Mouse (Mus musculus): Measurements from ENCODE around the gene Aldh3a1.
"Not testable (repeated sequence)": the region's sequence is repeated elsewhere in the genome, so short reads cannot be mapped to it uniquely, and the experiment has no call there.

Gene Aldh3a1

DNA sequence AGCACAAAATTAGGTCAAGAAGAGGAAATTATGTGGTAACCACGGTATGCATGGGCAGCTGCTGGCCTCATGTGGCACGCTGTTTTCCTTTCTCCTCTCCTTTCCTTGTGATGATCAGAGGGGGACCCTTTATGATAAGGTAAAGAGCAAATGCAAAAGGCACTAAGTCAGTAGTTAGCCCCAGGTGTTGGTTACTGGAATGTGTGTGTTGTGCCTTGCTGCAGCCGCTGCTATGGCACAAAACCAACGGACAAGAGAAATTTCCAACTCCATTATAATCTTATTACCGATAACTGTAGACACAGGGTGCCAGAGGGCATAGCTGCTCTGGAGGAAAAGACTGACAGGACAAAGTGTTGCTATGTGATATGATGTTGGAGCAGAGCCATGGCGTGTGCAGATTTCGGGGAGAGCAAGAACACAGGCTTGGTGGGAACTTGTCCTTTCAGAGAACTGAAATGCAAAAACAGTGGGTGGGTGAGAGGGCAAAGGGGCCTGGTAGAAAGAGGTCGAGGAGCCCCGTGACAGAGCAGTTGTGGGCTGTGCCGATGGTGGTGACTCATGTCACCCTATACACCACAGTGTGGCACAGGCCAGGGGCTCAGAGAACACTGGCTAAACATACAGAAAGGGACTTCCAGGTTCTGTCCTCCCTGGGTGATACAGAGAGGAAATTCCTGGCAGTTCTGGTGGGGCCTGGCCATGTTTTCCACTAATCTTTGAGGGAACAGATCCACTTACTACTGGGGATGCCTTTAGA is at the start of gene Aldh3a1:
TSS of gene Aldh3a1 (plus strand) at position 51 of the 760 bp plus-strand sequence.
- no peak for DNase-seq

DNA sequence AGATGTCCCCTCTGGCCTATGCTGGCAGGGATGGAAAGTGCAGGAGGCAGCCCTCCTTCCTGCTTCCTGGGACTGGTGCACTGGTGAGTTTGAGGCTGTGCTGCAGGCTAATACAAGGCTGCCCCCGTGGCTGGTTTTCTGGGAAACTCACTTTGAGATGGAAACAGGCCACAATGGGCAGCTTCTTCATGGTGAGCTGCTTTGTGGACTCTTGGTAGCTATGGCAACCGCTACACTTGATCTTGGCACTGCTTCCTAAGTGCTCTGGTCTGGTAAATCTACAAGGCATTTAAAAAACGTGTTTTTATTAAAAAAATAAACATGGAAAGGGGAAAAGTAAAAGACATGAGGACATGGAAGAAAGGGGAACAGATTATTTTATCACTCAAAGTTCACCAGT is 49.2 kb upstream of the Aldh3a1 start:
- no peak for DNase-seq

DNA sequence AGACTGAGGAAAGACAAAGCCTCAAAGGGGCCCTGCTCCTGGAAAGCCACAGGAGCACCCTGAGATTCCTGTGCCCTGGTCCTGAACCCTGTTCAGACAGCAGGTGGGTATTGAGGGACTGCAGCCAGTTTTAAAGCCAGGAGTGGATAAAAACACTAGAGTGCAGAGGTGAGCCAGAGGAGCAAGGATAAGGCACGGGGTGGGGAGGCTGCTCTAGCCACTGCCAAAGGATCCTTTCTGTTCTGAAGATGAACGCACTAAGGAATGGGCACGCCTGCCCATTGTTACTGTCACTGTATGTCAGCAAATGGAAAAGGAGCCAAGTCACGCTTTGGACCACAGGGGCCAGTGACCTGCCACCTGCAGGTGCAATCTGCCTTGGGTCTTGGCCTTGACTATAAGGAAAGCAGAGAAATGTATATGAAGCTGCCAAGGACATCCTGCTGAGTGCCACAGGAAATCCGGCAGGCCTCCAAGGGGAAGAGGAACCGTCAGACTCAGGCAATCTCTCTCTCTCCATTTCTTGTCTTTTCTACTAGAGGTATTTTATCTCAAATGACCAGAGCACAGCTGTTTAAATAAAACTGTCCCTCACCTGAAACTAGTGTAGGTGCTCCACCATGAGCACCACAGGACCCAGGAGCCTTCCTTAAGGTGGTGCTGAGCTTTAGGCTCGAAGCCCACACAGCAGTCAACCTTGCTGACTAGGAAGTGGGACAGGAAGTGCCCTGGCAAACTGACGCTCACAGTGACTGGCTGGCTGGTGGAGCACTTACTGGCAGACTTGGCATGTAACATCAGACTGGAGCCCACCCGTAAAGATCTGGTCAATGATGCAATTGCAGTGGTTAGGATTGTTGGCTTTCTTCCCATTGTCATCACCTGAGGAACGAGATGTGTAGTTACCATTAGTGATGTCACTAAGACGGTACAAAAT is 47.3 kb upstream of the Aldh3a1 start:
- peak; percentile 53 to 70 for DNase-seq

DNA sequence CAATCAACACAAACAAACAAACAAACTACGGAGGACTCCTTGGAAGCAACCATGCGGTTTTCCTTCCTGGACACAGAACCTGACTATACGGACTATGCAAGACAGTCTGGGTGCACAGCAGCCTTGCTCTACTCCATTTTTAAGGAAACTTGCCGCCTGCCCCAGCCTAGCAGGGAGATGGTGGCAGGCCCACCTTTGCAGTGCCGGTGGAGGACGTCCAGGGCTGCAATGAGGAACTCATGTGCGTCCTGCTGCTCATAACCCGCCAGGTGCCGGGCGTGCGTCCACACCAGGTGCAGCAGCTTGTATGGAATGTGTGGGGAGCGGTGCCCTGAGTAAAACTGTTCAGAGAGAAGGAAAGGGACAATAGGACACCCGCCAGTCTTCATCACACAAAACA is 46.2 kb upstream of the Aldh3a1 start:
- DNase-seq, result no peak

DNA sequence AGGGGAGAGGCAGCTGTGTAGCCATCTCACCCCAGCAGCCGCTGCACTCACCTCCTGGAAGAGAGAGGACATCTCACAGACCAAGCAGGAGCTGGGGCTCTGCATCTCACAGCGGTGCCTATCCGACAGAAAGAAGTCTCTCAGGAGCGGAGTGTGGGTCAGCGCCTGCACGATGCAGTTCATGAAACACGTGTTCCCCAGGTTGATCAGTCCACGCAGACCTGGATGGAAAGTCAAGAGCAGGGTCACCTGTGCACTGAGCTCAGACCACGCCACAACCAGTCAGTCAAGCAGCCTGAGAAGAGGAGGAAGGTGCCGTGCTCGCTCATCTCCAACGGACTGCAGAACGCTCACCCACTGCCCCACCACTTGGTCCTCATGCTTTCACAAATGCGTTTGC is 44.6 kb upstream of the Aldh3a1 start:
- no peak for DNase-seq

DNA sequence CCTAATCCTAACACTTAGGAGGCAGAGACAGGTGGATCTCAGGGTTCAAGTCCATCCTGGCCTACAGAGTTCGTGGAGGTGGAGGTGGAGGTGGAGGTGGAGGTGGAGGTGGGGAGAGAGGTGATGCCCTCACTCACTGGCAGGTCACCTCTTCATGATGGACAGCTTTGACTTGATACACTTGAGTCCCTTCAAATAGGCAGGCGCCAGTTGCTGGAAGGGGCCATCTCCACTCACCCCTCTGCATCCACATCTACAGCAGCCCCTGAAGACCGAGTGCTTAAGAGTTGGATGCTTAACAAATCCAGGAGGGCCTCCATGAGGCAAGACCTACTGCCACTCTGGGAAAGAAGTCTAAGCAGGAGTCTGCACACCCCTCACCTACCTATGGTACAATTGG is 44.0 kb upstream of the Aldh3a1 start:
- no peak for DNase-seq

DNA sequence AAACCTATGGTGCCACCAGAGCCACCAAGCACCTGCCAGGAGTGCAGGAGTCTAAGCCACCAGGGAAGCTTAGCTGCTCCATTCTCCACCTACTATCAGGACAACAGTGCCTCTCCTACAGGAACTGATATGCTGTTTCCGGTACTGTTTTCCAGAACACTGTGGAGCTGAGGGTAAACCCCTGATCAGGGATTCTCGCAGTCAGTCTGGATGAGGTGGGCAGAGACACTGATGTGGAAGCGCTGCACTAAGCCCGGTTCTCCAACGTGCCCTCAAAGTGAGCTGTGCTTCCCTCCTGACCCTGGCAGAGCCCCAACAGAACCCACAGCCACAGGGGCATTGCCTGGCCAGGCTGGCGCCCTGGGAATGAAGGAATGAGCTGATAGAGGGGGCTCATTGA is 43.0 kb upstream of the Aldh3a1 start:
- DNase-seq, result no peak

DNA sequence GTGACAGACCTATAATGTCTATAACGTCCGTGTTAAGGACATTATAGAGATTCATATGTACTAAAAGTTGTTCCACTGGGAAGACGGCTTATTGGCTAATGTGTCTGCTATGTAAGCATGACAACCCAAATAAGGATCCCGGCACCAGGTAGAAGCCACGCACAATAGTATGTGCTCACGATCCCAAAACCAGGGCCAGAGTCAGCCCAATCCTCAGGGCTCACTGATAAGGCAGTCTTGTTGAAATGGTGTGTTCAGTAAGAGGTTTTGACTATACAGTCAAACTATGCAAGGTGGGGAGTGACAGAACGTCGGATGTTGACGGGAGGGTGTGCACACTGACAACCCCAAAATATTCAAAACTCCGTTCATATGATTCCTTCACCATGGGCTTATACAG is 42.5 kb upstream of the Aldh3a1 start:
- DNase-seq, result no peak

DNA sequence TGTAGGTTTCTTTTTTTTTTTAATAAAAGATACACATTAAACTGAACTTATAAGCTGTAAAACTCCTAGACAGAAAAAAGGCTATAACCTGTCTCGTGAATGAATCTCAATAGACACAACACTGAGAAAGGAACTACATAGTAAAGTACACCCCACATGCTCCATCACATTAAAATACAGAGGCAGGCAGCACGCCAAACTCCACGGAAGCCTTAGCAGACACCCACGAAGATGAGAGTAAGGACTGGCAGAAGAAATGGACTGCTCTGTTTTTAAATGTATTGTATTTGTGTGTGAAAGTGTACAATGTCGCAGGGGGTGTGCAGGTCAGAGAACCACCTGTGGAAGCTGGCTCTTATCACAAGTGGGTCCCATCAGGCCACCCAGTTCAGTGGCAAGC is 37.2 kb upstream of the Aldh3a1 start:
- DNase-seq, result peak; percentile 21 to 25

DNA sequence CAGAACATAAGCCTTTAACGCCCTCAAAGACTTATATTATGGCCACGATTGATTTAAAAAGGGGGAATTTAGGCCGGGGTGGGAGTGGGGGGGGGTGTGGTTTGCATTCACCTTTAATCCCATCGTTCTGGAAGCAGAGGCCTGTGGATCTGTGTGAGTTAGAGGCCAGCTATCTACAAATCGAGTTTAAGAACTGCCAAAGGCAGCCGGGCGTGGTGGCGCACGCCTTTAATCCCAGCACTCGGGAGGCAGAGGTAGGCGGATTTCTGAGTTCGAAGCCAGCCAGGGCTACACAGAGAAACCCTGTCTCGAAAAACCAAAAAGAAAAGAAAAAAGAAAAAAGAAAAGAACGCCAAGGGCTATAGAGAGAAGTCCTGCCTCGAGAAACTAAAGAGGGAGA is 33.9 kb upstream of the Aldh3a1 start:
- peak; percentile 45 for DNase-seq

DNA sequence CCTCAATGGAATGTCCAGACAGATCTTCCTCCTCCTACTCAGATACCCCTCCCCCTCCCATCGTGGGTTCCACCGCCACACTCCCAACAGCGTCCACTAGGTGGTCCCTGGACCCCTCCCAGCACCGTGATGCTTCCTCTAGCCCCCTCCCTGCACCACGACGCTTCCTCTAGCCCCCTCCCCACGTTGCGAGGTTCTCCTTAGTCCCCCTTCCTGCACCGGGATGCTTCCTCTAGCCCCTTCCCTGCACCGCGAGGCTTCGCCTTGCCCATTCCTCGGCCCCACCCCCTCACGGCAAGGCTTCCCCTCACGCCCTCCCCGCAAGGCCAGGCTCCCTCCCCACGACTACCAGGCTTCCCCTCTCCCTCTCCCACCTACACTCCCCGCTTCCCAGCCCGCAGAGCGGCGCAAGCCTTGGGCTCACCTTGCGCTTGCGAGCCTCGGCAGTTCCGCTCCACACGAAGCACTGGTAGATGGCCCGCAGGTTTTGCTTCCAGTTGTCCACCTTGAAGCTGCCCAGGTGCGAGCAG is 33.0 kb upstream of the Aldh3a1 start:
- peak; percentile 85 to 90 for DNase-seq

DNA sequence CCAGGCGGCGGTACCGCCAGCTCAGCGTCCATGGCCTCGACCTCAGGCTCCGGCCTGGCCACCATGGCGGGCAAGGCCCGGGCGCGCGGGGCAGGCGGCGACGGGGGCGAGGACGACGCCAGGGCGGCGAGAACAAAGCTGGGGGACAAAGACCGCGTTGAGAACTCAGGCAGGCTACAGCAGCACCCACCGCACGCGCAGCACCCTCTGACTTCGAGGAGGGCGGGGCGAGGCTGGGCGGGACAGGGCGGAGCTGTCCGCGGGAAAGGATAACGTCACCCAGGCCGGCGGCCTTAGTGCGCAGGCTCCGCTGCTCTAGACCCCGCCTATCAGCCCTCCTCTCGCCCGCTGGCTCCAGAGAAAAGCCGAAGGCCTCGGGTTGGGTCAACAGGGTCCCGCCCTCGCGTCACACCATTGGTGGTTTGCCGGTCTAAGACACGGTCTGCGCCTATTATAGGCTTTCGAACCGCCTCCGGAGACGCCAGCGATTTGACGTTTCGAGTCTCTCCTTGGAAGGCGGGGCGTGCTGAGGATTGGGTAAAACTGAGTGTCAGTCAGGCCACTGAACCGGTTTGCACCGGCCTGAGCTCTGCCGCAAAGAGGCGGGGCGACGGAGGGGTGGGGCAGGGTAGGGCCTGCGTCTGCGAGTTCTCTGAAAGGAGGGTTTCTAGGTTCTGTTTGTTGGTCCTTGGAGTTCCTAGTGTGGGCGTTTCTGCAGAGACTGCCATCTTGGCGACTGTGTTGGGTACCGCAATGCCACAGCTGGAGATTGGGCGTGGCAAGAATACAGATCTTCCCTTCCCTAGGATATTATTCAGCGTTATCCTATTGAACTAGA is 32.3 kb upstream of the Aldh3a1 start, which contains the start of gene Usp22:
TSS of gene Usp22 (minus strand) at position 235 of the 838 bp plus-strand sequence.
- DNase-seq, result peak; percentile 99

DNA sequence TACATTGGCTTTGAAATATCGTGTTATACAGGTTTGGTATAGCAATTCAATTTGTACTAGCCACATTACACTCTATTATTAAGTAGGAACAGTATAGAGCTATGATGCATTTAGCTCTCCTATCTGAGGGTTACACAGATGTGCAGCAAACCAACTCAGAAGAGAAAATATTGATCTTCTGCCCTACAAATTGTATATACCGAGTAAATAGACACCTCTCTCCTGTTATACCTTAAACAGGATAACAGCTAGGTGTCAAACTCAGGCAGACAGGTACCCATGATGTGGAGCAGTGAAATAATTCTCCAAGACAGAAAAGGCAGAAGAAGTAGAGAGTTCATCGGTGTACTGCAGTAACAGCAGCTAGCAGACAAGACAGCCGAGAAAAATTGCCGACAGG is 31.6 kb upstream of the Aldh3a1 start:
- DNase-seq, result no peak

DNA sequence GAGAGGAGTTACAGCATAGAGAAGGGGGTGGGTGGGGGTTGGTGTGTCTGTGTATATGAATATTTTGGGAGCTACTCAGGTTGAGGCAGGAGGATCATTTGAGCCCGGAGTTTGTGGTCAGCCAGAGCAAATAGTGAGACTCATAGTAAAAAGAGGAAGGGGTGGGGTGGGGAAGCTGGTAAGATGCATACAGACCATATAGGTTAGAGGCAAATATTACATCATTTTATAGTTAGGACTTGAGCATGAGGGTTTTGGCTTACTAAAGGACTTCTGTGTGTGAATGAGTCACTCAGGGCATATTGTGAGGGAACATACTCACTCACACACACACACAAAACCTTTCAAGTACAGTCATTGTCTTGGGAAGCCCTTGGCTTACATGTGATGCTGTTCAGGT is 31.0 kb upstream of the Aldh3a1 start:
- DNase-seq, result no peak

DNA sequence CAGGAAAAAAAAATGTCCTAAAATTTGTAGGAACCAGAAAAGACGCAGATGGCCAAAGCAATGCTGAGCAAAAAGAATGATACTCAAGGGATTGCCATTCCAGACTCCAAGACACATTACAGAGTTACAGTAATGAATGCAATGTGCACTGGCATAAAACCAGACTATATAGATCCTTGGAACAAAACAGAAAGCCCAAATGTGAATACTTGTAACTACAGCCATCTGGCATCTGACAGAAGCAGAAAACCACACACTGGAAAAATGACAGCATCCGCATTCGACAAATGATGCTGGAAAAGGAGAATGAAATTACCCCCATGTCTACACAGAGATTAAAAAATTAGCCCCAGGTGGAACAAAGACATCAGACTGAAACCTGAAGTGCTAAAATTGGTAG is 27.0 kb upstream of the Aldh3a1 start:
- DNase-seq, result no peak

DNA sequence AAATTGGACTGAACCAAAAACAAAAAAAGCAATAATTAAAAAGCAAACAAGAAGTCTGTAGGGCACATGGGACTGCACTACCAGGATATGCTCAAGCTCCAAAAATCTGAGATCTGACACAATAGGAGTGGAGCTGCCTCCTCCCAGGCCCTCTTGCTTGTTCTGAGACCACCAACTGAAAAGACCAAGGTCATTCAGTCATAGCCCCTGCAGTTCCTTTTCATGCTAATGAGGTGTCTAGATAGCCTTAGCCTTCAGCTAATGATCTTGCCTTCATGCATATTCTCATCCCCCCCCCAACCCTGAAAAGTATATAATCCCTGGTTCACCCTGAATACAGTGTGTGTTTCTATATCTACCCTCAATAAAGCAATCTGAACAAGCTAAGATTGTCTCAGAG is 25.7 kb upstream of the Aldh3a1 start:
- no peak for DNase-seq

DNA sequence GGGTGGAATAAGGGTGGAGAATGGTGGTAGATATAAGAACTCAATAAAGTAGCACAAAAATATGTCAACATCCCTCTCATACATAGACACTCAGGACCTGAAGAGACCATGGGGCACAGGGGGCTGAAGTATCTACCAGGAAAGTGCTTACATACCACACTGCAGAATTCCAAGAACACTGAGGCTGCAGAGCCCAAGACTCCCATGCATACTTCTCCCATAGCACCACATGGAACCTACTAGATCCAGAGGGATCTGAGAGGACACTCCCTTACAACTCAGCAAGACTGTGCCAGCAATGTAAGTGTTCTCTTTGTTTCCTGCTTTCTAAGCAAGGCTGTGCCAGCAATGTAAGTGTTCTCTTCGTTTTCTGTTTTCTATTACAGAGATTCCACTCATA is 23.5 kb upstream of the Aldh3a1 start:
- no peak for DNase-seq

DNA sequence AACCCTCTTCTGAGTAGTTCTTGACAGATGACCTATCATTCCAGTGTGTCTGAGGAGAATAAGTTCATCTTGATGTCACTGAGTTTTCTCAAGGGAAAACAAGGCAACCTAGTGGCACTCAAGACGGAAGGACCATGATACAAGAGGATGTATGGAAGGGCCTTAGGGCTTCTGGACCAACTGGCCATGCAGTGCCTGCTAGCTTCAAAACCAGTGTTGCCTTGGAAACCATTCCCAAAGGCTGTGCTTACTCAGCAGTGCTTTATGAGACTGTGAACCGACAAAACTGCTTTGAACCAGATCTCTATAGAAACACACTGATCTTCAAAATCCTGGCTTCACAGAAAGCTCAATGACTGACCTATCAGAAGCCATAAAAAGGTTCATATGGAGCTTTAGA is 16.6 kb upstream of the Aldh3a1 start:
- DNase-seq, result no peak

DNA sequence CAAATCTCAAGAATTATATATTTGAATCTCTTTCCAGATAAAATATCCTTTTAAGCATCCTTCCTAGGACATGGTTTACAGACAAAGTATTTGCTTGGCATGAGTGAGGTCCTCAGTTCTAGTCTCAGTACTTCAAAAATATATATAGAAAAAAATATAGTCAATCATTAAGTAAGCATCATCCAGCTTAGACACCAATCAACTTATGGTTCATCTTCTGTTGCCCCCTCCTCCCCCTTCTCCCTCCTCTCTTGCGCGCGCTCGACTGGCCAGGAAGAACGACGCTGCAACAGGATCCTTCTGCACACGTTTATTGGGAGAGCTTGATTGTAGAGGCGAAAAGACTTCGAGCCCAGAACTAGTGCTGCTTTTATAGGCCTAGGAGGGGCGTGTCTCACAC is 15.2 kb upstream of the Aldh3a1 start:
- DNase-seq, result not testable (repeated sequence)

DNA sequence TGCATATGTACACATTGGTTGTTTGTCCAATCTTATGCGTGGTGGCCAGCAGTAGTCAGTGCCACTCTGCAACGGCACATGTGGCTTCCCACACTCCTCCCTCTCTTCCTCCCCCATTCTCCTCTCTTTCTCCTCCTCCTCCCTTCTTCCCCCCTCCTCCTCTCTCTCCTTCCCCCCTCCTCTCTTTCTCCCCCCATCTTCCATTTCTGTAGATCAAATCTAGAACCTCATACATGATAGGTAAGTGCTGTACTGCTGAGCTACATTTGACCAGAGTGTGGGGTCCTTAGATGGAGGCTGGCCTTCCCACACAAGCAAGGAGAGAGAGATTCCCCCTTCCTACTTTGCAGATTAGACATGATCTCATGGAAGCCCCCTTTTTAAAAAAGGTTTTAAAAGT is 14.6 kb upstream of the Aldh3a1 start:
- DNase-seq, result no peak

DNA sequence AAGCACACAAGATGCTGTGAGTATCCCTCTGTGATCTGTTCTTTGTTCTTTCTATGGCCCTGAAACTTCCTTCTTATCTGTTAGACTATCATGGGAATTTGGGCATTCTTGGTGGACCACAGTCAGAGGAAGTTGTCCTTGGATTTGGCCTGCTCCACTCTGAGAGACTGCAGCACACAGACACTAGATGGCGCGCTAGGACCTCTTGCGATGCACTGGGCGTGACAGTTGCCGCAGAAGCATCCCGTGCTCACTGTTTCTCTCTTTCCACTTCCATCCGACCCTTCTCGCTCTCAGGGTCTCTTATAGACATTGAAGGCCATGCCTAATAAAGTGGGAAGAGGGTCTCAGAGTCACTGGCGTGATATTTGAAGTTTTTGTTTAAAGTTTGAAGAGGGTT is 13.9 kb upstream of the Aldh3a1 start:
- DNase-seq, result peak; percentile 94 to 96

DNA sequence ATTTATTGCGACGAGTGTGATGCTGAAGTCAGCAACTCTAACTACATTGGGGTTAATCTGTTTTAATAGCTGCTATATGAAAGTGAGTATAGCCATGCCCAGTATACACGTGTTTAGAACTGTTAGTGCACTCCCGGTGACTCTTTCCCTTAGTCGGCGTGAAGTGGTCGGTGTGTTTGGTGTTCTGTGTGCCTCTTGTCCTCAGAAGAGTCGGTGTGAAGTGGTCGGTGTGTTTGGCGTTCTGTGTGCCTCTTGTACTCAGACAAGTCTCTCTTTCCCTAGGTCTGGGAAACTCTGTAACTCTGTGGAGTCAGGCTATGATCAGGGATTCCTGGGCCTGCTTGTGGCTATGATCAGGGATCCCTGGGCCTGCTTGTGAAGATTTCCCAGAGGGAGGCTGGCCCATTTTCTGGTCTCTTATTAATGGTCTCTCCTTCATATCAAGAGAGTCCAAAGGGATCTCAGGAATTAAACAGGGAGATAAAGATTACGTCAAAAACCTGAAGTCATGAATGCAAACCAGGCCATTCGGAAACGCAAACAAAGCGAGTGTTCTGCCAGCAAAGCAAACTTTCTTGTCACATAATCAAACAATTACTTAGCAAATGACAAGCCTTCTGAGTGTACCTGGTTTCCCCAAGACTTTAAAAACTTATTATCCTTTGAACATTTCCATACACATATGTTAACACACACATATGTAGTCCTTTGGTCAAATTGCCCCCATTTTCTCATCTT is 10.6 kb upstream of the Aldh3a1 start:
- DNase-seq, result no peak
